Mouse (Mus musculus): ENCODE measurements around the gene Xab2. TPM values are rescaled to one million over a fixed set of nuclear protein-coding genes. Genes with fewer than 3 reads are reported as not detected.

Gene Xab2
- total RNA-seq, 2 experiments from 2014 or later: 32.7 to 34.4 TPM

- no peak for DNase-seq (ENCODE audit: low spot score in 2 of 2)
- intact Hi-C loops (cut with DNase I): no loop called here
Measured at GRCm38 (mm10) chr8:3574546-3574945, 46.6 kb downstream of the Xab2 start.

- intact Hi-C loops (cut with DNase I): no loop called here
- DNase-seq (ENCODE audit: low spot score in 2 of 2): no peak
Measured at GRCm38 (mm10) chr8:3569784-3570183, 51.3 kb downstream of the Xab2 start.

- no peak for DNase-seq (ENCODE audit: low spot score in 2 of 2)
- intact Hi-C loops (cut with DNase I): no loop called here
Measured at GRCm38 (mm10) chr8:3568378-3568777, 52.7 kb downstream of the Xab2 start.

GRCm38 (mm10) chr8:3567641-3568371 is 53.3 kb downstream of the Xab2 start, which contains the start of gene C330021F23Rik:
Gene C330021F23Rik, plus strand, starts transcription at chr8:3567990.
- intact Hi-C loops (cut with DNase I): no loop called here
- no peak for DNase-seq (ENCODE audit: low spot score in 2 of 2)

Other genes starting within 250 kb of the Xab2 start
- 10 to 100 TPM; 38.1 to 40.7 TPM for gene Arhgef18, start 228.3 kb downstream of the Xab2 start, total RNA-seq (2021)
- gene Pex11g, start 153.6 kb downstream of the Xab2 start, total RNA-seq (2021): 1 to 10 TPM in 1 of 2 experiments, under 1 TPM in 1; 0.74 to 1.2 TPM
- gene Tex45, start 150.5 kb downstream of the Xab2 start, total RNA-seq (2021): under 1 TPM; 0.21 to 0.53 TPM
- 10 to 100 TPM; 25.3 to 26.4 TPM for gene Zfp358, start 128.2 kb downstream of the Xab2 start, total RNA-seq (2021)
- 10 to 100 TPM; 79.9 to 81.5 TPM for gene Mcoln1, start 120.9 kb downstream of the Xab2 start, total RNA-seq (2021)
- gene Pnpla6, start 105.9 kb downstream of the Xab2 start, total RNA-seq (2021): 10 to 100 TPM; 70.2 to 74.8 TPM
- gene C330021F23Rik, start 53.3 kb downstream of the Xab2 start, total RNA-seq (2021): not detected
- gene Camsap3, start 34.0 kb downstream of the Xab2 start, total RNA-seq (2021): 10 to 100 TPM; 45.8 to 45.9 TPM
- gene Pet100, start 232 bp upstream of the Xab2 start, total RNA-seq (2021): 10 to 100 TPM; 88.1 to 92.9 TPM
- 1 to 10 TPM in 1 of 2 experiments, under 1 TPM in 1; 0.78 to 1.1 TPM for gene Pcp2, start 4.2 kb upstream of the Xab2 start, total RNA-seq (2021)
- gene Stxbp2, start 9.6 kb upstream of the Xab2 start, total RNA-seq (2021): 10 to 100 TPM; 39.2 to 50.8 TPM
- gene Retn, start 34.5 kb upstream of the Xab2 start, total RNA-seq (2021): under 1 TPM; 0.42 to 0.53 TPM
- gene Mcemp1, start 44.4 kb upstream of the Xab2 start, total RNA-seq (2021): under 1 TPM in 1 of 2 experiments, not detected in 1; 0.24 TPM
- gene Fcor, start 51.0 kb upstream of the Xab2 start, total RNA-seq (2021): 10 to 100 TPM; 16.3 to 18.6 TPM
- gene Trappc5, start 55.0 kb upstream of the Xab2 start, total RNA-seq (2021): 10 to 100 TPM; 27.5 to 28.6 TPM
- not detected for gene Fcer2a, start 72.9 kb upstream of the Xab2 start, total RNA-seq (2021)
- gene Clec4g, start 99.3 kb upstream of the Xab2 start, total RNA-seq (2021): not detected
- gene Cd209a, start 127.7 kb upstream of the Xab2 start, total RNA-seq (2021): not detected
- gene Cd209e, start 233.0 kb upstream of the Xab2 start, total RNA-seq (2021): not detected

Data from left cerebral cortex, postnatal 14 days (tissue).